33 mouse cellular contexts compared by ENCODE assay signal in genomic region chr4:136912841-136913240, GRCm38 (mm10). TPM values are rescaled to one million over a fixed set of nuclear protein-coding genes. Genes with fewer than 3 reads are reported as not detected.
DNase-seq lines count a peak whose midpoint lies in the region; ATAC-seq lines count a peak whose summit lies in the region.
"Had no signal": no experiment of that assay in that cellular context is flagged by ENCODE, and none has a peak within 500 bp of the region (broad histone marks: within the 10 kb centered on the region; RNA-seq: fewer than 3 reads in every experiment).

No protein-coding gene starts in this region.

- H3K9me3 ChIP-seq in midbrain, embryonic 15.5 days, result no peaks in the 10 kb centered on the region
- H3K9me3 ChIP-seq: embryonic facial prominence, embryonic 13.5 days; forebrain, embryonic 13.5 days; hindbrain, embryonic 15.5 days had no signal

- H3K27me3 ChIP-seq in midbrain, embryonic 15.5 days (replicated peaks), result peaks cover 14% of the 10 kb centered on the region; the same call in 1 of the 2 replicates

- no peak overlapping the region for H3K4me2 ChIP-seq in midbrain, embryonic 15.5 days
- H3K4me2 ChIP-seq: embryonic facial prominence, embryonic 13.5 days; forebrain, embryonic 13.5 days; hindbrain, embryonic 15.5 days had no signal

- intact Hi-C loops in left cerebral cortex, postnatal 4 days (cut with DNase I), result no loop called here

- peak overlapping the region; percentile 42; the same call in 1 of the 2 replicates for H3K27ac ChIP-seq in midbrain, embryonic 15.5 days
- H3K27ac ChIP-seq: embryonic facial prominence, embryonic 13.5 days; forebrain, embryonic 13.5 days; hindbrain, embryonic 15.5 days; kidney, postnatal 0 days; liver, embryonic 14.5 days had no signal

- no peak for ATAC-seq in midbrain, embryonic 15.5 days (replicated peaks)
- ATAC-seq: activated CD4-positive, CD25-positive, alpha-beta regulatory T cell, adult 4 months; forebrain, embryonic 13.5 days; intestine, embryonic 16.5 days had no signal

- no peak overlapping the region for H3K4me3 ChIP-seq in midbrain, embryonic 15.5 days
- H3K4me3 ChIP-seq: embryonic facial prominence, embryonic 13.5 days; forebrain, embryonic 13.5 days; hindbrain, embryonic 15.5 days had no signal

- DNase-seq in embryo, embryonic 10.5 days (ENCODE audit: low spot score), result peak; percentile 12
- no peak for DNase-seq in embryo, embryonic 10 days (ENCODE audit: low spot score)
- peak; percentile 43 for DNase-seq in left cerebral cortex, postnatal 4 days
- no peak for DNase-seq in left cerebral cortex, adult 9 months (ENCODE audit: low spot score in 2 of 2)
- peak; percentile 44 for DNase-seq in mesoderm, embryonic 11.5 days (ENCODE audit: low read depth, low spot score)
- no peak for DNase-seq in cerebellum, postnatal 14 days
- DNase-seq in right cerebral cortex, postnatal 4 days, result no peak
- DNase-seq: adrenal gland, adult 8-10 months; cerebellum, adult 8-10 months; cerebellum, postnatal 36 days; gastrocnemius, postnatal 10 days; heart, postnatal 14 days; kidney, adult 8-10 months; kidney, postnatal 4 days; liver; lung, adult 2 months; lung, postnatal 14 days; right cerebral cortex, postnatal 25 days; spleen, adult 18-20 months; thymus, postnatal 14 days had no signal

- no peaks in the 10 kb centered on the region for H3K36me3 ChIP-seq in midbrain, embryonic 15.5 days (replicated peaks)
- H3K36me3 ChIP-seq: embryonic facial prominence, embryonic 13.5 days; hindbrain, embryonic 15.5 days had no signal

- no peak overlapping the region for H3K9ac ChIP-seq in midbrain, embryonic 15.5 days
- H3K9ac ChIP-seq: embryonic facial prominence, embryonic 13.5 days; forebrain, embryonic 13.5 days; hindbrain, embryonic 15.5 days; liver, embryonic 14.5 days had no signal

- peaks cover 43% of the 10 kb centered on the region for H3K4me1 ChIP-seq in midbrain, embryonic 15.5 days

- 9% methylated on average over 9 of the region's 9 CpGs for WGBS in midbrain, embryonic 15.5 days

RNA-seq across cellular contexts. Expression of gene C1qa, which starts 14.2 kb away (rescaled TPM):
- total RNA-seq in left cerebral cortex, postnatal 4 days (2021), result 10 to 100 TPM; 12.5 to 14.2 TPM
- 25.1 and 33.3 TPM in 2 replicates for polyA plus RNA-seq in midbrain, embryonic 15.5 days (2015; fragmentation: Nextera tagmentation; extraction: Ambion mirVana)
- total RNA-seq: CH12.LX, ES-E14 had no signal
- polyA plus RNA-seq: C2C12 had no signal

RNA-seq across cellular contexts. Expression of gene C1qc, which starts 20.0 kb away (rescaled TPM):
- total RNA-seq in left cerebral cortex, postnatal 4 days (2021), result 10 to 100 TPM; 11.3 to 14.8 TPM
- polyA plus RNA-seq in midbrain, embryonic 15.5 days (2015; fragmentation: Nextera tagmentation; extraction: Ambion mirVana), result 21.7 and 28.4 TPM in 2 replicates
- total RNA-seq: CH12.LX, ES-E14 had no signal
- polyA plus RNA-seq: C2C12 had no signal

RNA-seq across cellular contexts. Expression of gene C1qb, which starts 26.9 kb away (rescaled TPM):
- 10 to 100 TPM; 15.3 to 17.2 TPM for total RNA-seq in left cerebral cortex, postnatal 4 days (2021)
- 39.7 and 49.0 TPM in 2 replicates for polyA plus RNA-seq in midbrain, embryonic 15.5 days (2015; fragmentation: Nextera tagmentation; extraction: Ambion mirVana)
- total RNA-seq: CH12.LX, ES-E14 had no signal
- polyA plus RNA-seq: C2C12 had no signal

RNA-seq across cellular contexts. Expression of gene Epha8, which starts 43.8 kb away (rescaled TPM):
- 10 to 100 TPM; 21.6 to 23.0 TPM for total RNA-seq in left cerebral cortex, postnatal 4 days (2021)
- 20.5 and 23.1 TPM in 2 replicates for polyA plus RNA-seq in midbrain, embryonic 15.5 days (2015; fragmentation: Nextera tagmentation; extraction: Ambion mirVana)
- total RNA-seq: CH12.LX; granulocyte monocyte progenitor cell, adult 5-6 weeks; heart, postnatal 14 days had no signal
- polyA plus RNA-seq: activated CD4-positive, CD25-positive, alpha-beta regulatory T cell, adult 4 months; heart, embryonic 14.5 days had no signal

Comparison
In these comparisons a context has a peak if more than half of its experiments do, and no peak if none do; other contexts are left out.
1. DNase-seq: peak in embryo, embryonic 10.5 days (single experiment), left cerebral cortex, postnatal 4 days (single experiment) and mesoderm, embryonic 11.5 days (single experiment); none in embryo, embryonic 10 days (single experiment), left cerebral cortex, adult 9 months (0 of 2), cerebellum, postnatal 14 days (0 of 2) and right cerebral cortex, postnatal 4 days (single experiment).